Mouse (Mus musculus): ENCODE measurements around the gene Dgkh. TPM values are rescaled to one million over a fixed set of nuclear protein-coding genes. Genes with fewer than 3 reads are reported as not detected.

Dgkh gene
- total and polyA plus RNA-seq, 2 experiments from 2014 or later = 2.7 to 16.2 TPM

- ATAC-seq = no peak
- no peak overlapping the region for H3K27ac ChIP-seq (ENCODE audit: low read depth, low read length)
- no peak overlapping the region for H3K9ac ChIP-seq
- 86% methylated on average over 5 of the region's 5 CpGs for WGBS
- no peaks in the 10 kb centered on the region for H3K9me3 ChIP-seq (ENCODE audit: low read length)
- H3K27me3 ChIP-seq (ENCODE audit: insufficient read depth, low read length) = no peaks in the 10 kb centered on the region
- H3K4me3 ChIP-seq (ENCODE audit: low read depth, low read length) = no peak overlapping the region
- H3K4me2 ChIP-seq (ENCODE audit: low read depth) = no peak overlapping the region
- no peak for DNase-seq
- peaks cover 6% of the 10 kb centered on the region; the same call in 1 of the 2 replicates for H3K36me3 ChIP-seq (ENCODE audit: insufficient read depth)
- TF ChIP-seq CTCF (IDR thresholded peaks at IDR 0.05; ENCODE audit: low read depth) = no peak
- H3K4me1 ChIP-seq (ENCODE audit: insufficient read depth) = peaks cover 7% of the 10 kb centered on the region; the same call in 1 of the 2 replicates
These were observed 10.5 kb downstream of the Dgkh start for GRCm38 (mm10) chr14:78722031-78722430.

GRCm38 (mm10) chr14:78716035-78716434 is 16.5 kb downstream of the Dgkh start:
- Histone ChIP-seq H3K4me1 (ENCODE audit: insufficient read depth) (no peaks in the 10 kb centered on the region), H3K9me3 (ENCODE audit: low read length) (no peaks in the 10 kb centered on the region), H3K27me3 (ENCODE audit: insufficient read depth, low read length) (no peaks in the 10 kb centered on the region), H3K9ac (no peak overlapping the region), H3K4me2 (ENCODE audit: low read depth) (no peak overlapping the region), H3K4me3 (ENCODE audit: low read depth, low read length) (no peak overlapping the region), H3K27ac (ENCODE audit: low read depth, low read length) (no peak overlapping the region), H3K36me3 (ENCODE audit: insufficient read depth) (peaks cover 6% of the 10 kb centered on the region; the same call in 1 of the 2 replicates)
- ATAC-seq (no peak), DNase-seq (no peak)
- TF ChIP-seq CTCF (IDR thresholded peaks at IDR 0.05; ENCODE audit: low read depth) = no peak
- WGBS = 93% methylated on average over 7 of the region's 7 CpGs

- no peaks in the 10 kb centered on the region for H3K4me1 ChIP-seq (ENCODE audit: insufficient read depth)
- no peak overlapping the region for H3K4me2 ChIP-seq (ENCODE audit: low read depth)
- ATAC-seq = no peak
- no peaks in the 10 kb centered on the region for H3K27me3 ChIP-seq (ENCODE audit: insufficient read depth, low read length)
- no peak overlapping the region for H3K27ac ChIP-seq (ENCODE audit: low read depth, low read length)
- WGBS = 63% methylated on average over 20 of the region's 20 CpGs
- H3K36me3 ChIP-seq (ENCODE audit: insufficient read depth) = peaks cover 3% of the 10 kb centered on the region; the same call in 1 of the 2 replicates
- no peaks in the 10 kb centered on the region for H3K9me3 ChIP-seq (ENCODE audit: low read length)
- no peak for DNase-seq
- no peak overlapping the region for H3K9ac ChIP-seq
- TF ChIP-seq CTCF (IDR thresholded peaks at IDR 0.05; ENCODE audit: low read depth) = no peak
- no peak overlapping the region for H3K4me3 ChIP-seq (ENCODE audit: low read depth, low read length)
These were observed 19.9 kb downstream of the Dgkh start for GRCm38 (mm10) chr14:78712565-78713148.

GRCm38 (mm10) chr14:78710647-78711046 is 21.9 kb downstream of the Dgkh start:
- DNase-seq (no peak), ATAC-seq (no peak)
- Histone ChIP-seq H3K9me3 (ENCODE audit: low read length) (no peaks in the 10 kb centered on the region), H3K4me3 (ENCODE audit: low read depth, low read length) (no peak overlapping the region), H3K36me3 (ENCODE audit: insufficient read depth) (no peaks in the 10 kb centered on the region), H3K9ac (no peak overlapping the region), H3K27me3 (ENCODE audit: insufficient read depth, low read length) (no peaks in the 10 kb centered on the region), H3K4me1 (ENCODE audit: insufficient read depth) (no peaks in the 10 kb centered on the region), H3K4me2 (ENCODE audit: low read depth) (no peak overlapping the region), H3K27ac (ENCODE audit: low read depth, low read length) (no peak overlapping the region)
- TF ChIP-seq CTCF (IDR thresholded peaks at IDR 0.05; ENCODE audit: low read depth) = no peak
- WGBS = 86% methylated on average over 4 of the region's 4 CpGs

GRCm38 (mm10) chr14:78705616-78706015 is 27.0 kb downstream of the Dgkh start:
- Histone ChIP-seq H3K4me1 (ENCODE audit: insufficient read depth) (no peaks in the 10 kb centered on the region; the same call in 1 of the 2 replicates), H3K4me2 (ENCODE audit: low read depth) (no peak overlapping the region), H3K36me3 (ENCODE audit: insufficient read depth) (no peaks in the 10 kb centered on the region), H3K27ac (ENCODE audit: low read depth, low read length) (no peak overlapping the region), H3K27me3 (ENCODE audit: insufficient read depth, low read length) (no peaks in the 10 kb centered on the region), H3K4me3 (ENCODE audit: low read depth, low read length) (no peak overlapping the region), H3K9ac (no peak overlapping the region), H3K9me3 (ENCODE audit: low read length) (no peaks in the 10 kb centered on the region)
- DNase-seq (no peak), ATAC-seq (no peak)
- WGBS = 90% methylated on average over 3 of the region's 3 CpGs
- no peak for TF ChIP-seq CTCF (IDR thresholded peaks at IDR 0.05; ENCODE audit: low read depth)

- H3K9me3 ChIP-seq (ENCODE audit: low read length) = no peaks in the 10 kb centered on the region
- H3K36me3 ChIP-seq (ENCODE audit: insufficient read depth) = no peaks in the 10 kb centered on the region
- no peak overlapping the region for H3K9ac ChIP-seq
- WGBS = 84% methylated on average over 4 of the region's 4 CpGs
- H3K4me3 ChIP-seq (ENCODE audit: low read depth, low read length) = no peak overlapping the region
- H3K27ac ChIP-seq (ENCODE audit: low read depth, low read length) = no peak overlapping the region
- no peak for DNase-seq
- no peaks in the 10 kb centered on the region; the same call in 1 of the 2 replicates for H3K4me1 ChIP-seq (ENCODE audit: insufficient read depth)
- H3K4me2 ChIP-seq (ENCODE audit: low read depth) = no peak overlapping the region
- no peak for ATAC-seq
- no peak for TF ChIP-seq CTCF (IDR thresholded peaks at IDR 0.05; ENCODE audit: low read depth)
- no peaks in the 10 kb centered on the region for H3K27me3 ChIP-seq (ENCODE audit: insufficient read depth, low read length)
These were observed 28.6 kb downstream of the Dgkh start for GRCm38 (mm10) chr14:78703989-78704388.

GRCm38 (mm10) chr14:78703361-78703760 is 29.2 kb downstream of the Dgkh start:
- Histone ChIP-seq H3K4me2 (ENCODE audit: low read depth) (no peak overlapping the region), H3K27me3 (ENCODE audit: insufficient read depth, low read length) (no peaks in the 10 kb centered on the region), H3K27ac (ENCODE audit: low read depth, low read length) (no peak overlapping the region), H3K4me3 (ENCODE audit: low read depth, low read length) (no peak overlapping the region), H3K36me3 (ENCODE audit: insufficient read depth) (no peaks in the 10 kb centered on the region), H3K9me3 (ENCODE audit: low read length) (no peaks in the 10 kb centered on the region), H3K4me1 (ENCODE audit: insufficient read depth) (no peaks in the 10 kb centered on the region; the same call in 1 of the 2 replicates), H3K9ac (no peak overlapping the region)
- no peak for DNase-seq
- no peak for TF ChIP-seq CTCF (IDR thresholded peaks at IDR 0.05; ENCODE audit: low read depth)
- ATAC-seq = no peak
- WGBS = 79% methylated on average over 6 of the region's 6 CpGs

Data from forebrain, postnatal 0 days (tissue).